Mouse (Mus musculus) liver, postnatal 0 days (tissue): ENCODE measurements at regions not wholly inside any gene's neighbourhood (a gene's known extent, or its start where the extent isn't known, plus 50 kb on each side); places are given as distances from the start of the nearest gene placed in this dataset.

ENCODE experiments used
- ATAC-seq: fragments of 200-750 bp; cut with Nextera tagmentation; 2 replicates; pipeline ENCODE4 v1.8.0; 2017; ENCODE audit warnings: mild to moderate bottlenecking, moderate library complexity
- DNase-seq: peaks from one replicate; pipeline ENCODE4 v3.0.0-alpha.2; 2016
- H3K27ac ChIP-seq: fragments of 300-500 bp; sonication (generic); 2 replicates; pipeline ENCODE4 v1.5.1; 2014; ENCODE audit warnings: antibody characterized with exemption, moderate library complexity, mild to moderate bottlenecking, low read depth
- H3K27me3 ChIP-seq: fragments of 300-500 bp; sonication (generic); 2 replicates; pipeline ENCODE4 v1.6.1; 2014; ENCODE audit warnings: low read length, control low read depth, mixed read lengths; ENCODE audit not compliant: insufficient read depth
- H3K36me3 ChIP-seq: fragments of 300-500 bp; sonication (generic); replicated peaks from 2 replicates; pipeline ENCODE4 v1.6.1; 2014; ENCODE audit warnings: mild to moderate bottlenecking, control low read depth, low read length, moderate library complexity, mixed read lengths; ENCODE audit not compliant: insufficient read depth
- H3K4me1 ChIP-seq: fragments of 300-500 bp; sonication (generic); 2 replicates; pipeline ENCODE4 v1.6.1; 2014; ENCODE audit warnings: antibody characterized with exemption, mild to moderate bottlenecking, control low read depth; ENCODE audit not compliant: insufficient read depth
- H3K4me2 ChIP-seq: fragments of 300-500 bp; sonication (generic); 2 replicates; pipeline ENCODE4 v1.6.1; 2014; ENCODE audit warnings: low read depth, mild to moderate bottlenecking, low read length, moderate library complexity, mixed read lengths
- H3K4me3 ChIP-seq: fragments of 300-500 bp; sonication (generic); 2 replicates; pipeline ENCODE4 v1.5.1; 2014; ENCODE audit warnings: low read depth, low read length
- H3K9ac ChIP-seq: fragments of 300-500 bp; sonication (generic); replicated peaks from 2 replicates; pipeline ENCODE4 v1.6.1; 2014; ENCODE audit warnings: mild to moderate bottlenecking, moderate library complexity
- H3K9me3 ChIP-seq: fragments of 300-500 bp; sonication (generic); 2 replicates; pipeline ENCODE4 v1.6.1; 2016; ENCODE audit warnings: mild to moderate bottlenecking, control low read depth, low read length, mixed read lengths
- CTCF ChIP-seq: sonication (generic); IDR thresholded peaks from 2 replicates; pipeline ENCODE4 v1.5.1; 2016; ENCODE audit warnings: antibody characterized with exemption, low read depth
- EP300 ChIP-seq: IDR thresholded peaks from 2 replicates; pipeline ENCODE4 v1.6.1; 2016; ENCODE audit warnings: antibody characterized with exemption, low read depth, mild to moderate bottlenecking
- WGBS: fragments of 180-500 bp; shearing (Covaris S2); extraction: QIAGEN DNeasy Blood & Tissue Kit; methylation state at CpG from one replicate; pipeline ENCODE4 v1.1.7; 2014; ENCODE audit not compliant: insufficient replicate concordance; 5-methylcytosine and 5-hydroxymethylcytosine counted together

DNA sequence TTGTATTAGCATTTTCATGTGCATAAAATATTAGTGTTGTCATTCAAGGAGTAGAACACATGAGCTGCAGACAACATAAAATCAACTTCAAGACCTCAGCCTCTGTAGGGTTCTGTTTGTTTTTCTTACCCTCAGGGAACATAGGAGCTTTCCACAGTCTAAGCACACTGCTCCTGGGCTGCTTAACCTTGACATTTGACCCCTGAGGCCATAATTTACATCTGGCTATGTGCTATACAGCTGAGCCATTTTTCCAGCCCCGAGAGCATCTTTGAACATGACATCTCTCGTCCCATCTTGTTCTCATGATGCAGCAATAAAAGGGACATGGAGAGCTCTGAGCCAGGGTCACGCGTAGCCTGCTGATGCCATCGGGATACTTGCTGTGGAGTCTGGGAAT, 270.3 kb downstream of the Sox2 start:
- no peak for ATAC-seq
- 79% methylated on average over 5 of the region's 5 CpGs for WGBS
- no peak overlapping the region for H3K4me2 ChIP-seq

DNA sequence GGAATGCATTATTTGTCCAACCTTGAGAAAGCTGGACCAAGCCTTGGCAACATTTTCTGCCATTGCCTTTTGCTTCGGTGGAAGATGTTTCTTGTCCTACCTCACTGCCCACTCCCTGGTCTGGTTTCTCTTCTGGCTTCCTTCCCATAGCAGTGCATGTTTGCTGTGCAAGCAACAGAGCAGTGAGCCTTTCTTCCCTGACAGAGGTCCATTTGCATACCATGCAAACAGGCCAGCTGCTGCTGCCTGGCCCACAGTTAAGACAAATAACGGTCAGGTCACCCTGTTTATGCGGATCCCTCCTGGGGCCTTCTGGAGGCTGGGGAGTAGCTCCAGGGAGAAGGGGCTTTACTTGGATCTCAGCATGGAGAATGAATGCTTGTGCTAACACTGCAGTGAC, 299.7 kb downstream of the Sox2 start:
- DNase-seq (no peak), ATAC-seq (no peak)
- H3K27ac ChIP-seq, result no peak overlapping the region
- no peaks in the 10 kb centered on the region for H3K36me3 ChIP-seq
- H3K4me2 ChIP-seq, result no peak overlapping the region
- WGBS, result 29% methylated on average over 3 of the region's 3 CpGs
- H3K27me3 ChIP-seq, result no peaks in the 10 kb centered on the region
- no peak overlapping the region for H3K9ac ChIP-seq
- no peak overlapping the region for H3K4me3 ChIP-seq
- TF ChIP-seq CTCF, result no peak
- no peak for TF ChIP-seq EP300
- H3K9me3 ChIP-seq, result no peaks in the 10 kb centered on the region
- H3K4me1 ChIP-seq, result no peaks in the 10 kb centered on the region

More for the DNA sequence above, 270.3 kb downstream of the Sox2 start:
- Histone ChIP-seq H3K27me3 (no peaks in the 10 kb centered on the region), H3K36me3 (no peaks in the 10 kb centered on the region), H3K27ac (no peak overlapping the region), H3K4me3 (no peak overlapping the region), H3K4me1 (no peaks in the 10 kb centered on the region), H3K9me3 (no peaks in the 10 kb centered on the region), H3K9ac (no peak overlapping the region)
- no peak for TF ChIP-seq EP300
- no peak for TF ChIP-seq CTCF
- no peak for DNase-seq

DNA sequence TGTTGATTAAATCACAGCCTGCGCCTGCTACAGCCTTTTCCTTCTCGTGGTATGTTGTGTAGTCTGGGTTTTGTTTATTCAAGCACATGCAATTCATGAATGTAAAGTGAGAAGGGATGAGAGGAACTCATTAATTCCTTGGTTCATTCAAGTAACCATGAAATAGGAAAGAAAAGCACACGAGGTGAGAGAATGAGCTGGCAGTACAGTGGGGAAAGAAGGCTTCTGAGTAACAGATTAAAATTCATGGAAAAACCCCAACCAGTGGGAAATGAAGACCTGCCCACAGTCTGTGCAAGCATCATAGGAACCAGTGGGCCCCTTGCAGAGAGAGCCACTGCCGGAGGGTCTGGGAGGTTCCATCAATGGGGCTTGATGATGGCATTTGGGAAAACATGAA, 306.0 kb downstream of the Sox2 start:
- DNase-seq (no peak), ATAC-seq (no peak)
- Histone ChIP-seq H3K9ac (no peak overlapping the region), H3K36me3 (no peaks in the 10 kb centered on the region), H3K27ac (no peak overlapping the region), H3K27me3 (no peaks in the 10 kb centered on the region), H3K4me2 (no peak overlapping the region), H3K9me3 (no peaks in the 10 kb centered on the region), H3K4me1 (no peaks in the 10 kb centered on the region), H3K4me3 (no peak overlapping the region)
- TF ChIP-seq EP300 (no peak), CTCF (no peak)
- 65% methylated on average over 4 of the region's 4 CpGs for WGBS

DNA sequence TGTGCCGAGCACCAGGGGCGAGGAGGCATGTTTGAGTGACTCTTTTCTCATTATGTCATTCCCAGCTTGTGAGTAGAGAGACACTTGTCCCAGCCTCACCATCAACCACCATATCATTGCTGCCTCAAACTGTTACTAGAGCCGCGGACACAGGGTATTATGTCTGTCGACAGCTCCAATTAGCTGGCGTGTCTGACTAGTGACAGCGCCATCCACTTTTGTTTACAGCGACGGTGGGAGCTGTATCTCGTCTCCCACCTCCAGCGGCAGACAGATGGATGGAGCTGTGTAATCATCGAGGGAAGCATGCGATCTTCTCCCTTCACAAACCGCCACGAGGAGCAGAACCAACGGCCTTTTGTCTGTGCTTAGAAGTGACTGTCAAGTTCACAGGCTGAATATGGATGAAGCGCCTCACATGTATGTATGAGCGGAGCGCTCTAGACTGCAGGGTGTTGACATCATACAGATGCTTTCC, 308.9 kb downstream of the Sox2 start:
- DNase-seq, result no peak
- ATAC-seq, result no peak
- H3K4me3 ChIP-seq, result no peak overlapping the region
- H3K27me3 ChIP-seq, result no peaks in the 10 kb centered on the region
- WGBS, result 68% methylated on average over 19 of the region's 19 CpGs
- H3K36me3 ChIP-seq, result no peaks in the 10 kb centered on the region
- TF ChIP-seq CTCF (no peak), EP300 (no peak)
- H3K27ac ChIP-seq, result no peak overlapping the region
- H3K9me3 ChIP-seq, result no peaks in the 10 kb centered on the region
- no peak overlapping the region for H3K4me2 ChIP-seq
- no peak overlapping the region for H3K9ac ChIP-seq
- no peaks in the 10 kb centered on the region for H3K4me1 ChIP-seq

DNA sequence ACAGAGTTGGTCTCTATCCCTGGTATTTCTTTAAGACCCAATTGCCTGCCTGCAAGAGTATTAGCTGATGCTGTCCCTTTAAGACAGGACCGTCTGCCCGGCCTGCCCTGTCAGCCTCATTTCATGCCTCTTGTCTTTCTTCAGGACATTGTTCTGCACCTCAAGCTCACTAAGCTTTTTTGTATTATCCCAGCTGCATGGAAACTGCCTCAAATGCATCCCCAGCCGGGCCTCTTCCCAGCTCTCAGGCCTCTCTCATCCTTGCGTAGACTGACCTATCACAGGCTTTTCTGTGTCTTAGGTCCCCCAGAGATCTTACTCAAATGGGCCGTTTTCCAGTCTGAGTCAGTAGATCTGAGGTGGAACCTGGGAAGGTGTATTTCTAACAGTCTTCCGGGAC, 316.2 kb downstream of the Sox2 start:
- DNase-seq, result no peak
- H3K36me3 ChIP-seq, result no peaks in the 10 kb centered on the region
- H3K4me2 ChIP-seq, result no peak overlapping the region
- H3K4me3 ChIP-seq, result no peak overlapping the region
- 83% methylated on average over 6 of the region's 6 CpGs for whole genome bisulfite sequencing
- no peaks in the 10 kb centered on the region for H3K4me1 ChIP-seq
- no peak overlapping the region for H3K27ac ChIP-seq
- no peak overlapping the region for H3K9ac ChIP-seq
- ATAC-seq, result no peak
- no peaks in the 10 kb centered on the region for H3K9me3 ChIP-seq
- no peaks in the 10 kb centered on the region for H3K27me3 ChIP-seq
- TF ChIP-seq CTCF (no peak), EP300 (no peak)

DNA sequence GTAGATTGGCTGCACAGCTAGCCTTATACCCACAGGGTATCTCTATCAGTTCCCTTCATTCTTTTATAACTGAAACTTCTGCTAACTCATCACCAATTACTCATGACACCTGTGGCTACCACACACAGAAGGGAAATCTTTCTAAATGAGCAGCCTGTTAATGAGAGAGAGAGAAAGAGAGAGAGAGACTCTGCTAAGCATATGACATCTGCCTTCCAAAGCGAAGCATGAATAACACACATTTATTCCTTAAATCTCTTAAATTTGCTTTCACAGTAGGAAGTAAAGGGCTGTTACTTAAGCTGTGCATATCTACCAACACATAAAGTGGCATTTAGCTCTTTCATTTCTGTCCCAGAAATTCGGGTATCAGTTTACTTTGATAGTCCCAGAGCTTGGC, 317.7 kb downstream of the Sox2 start:
- no peak overlapping the region for H3K4me2 ChIP-seq
- no peaks in the 10 kb centered on the region for H3K27me3 ChIP-seq
- DNase-seq (no peak), ATAC-seq (no peak)
- TF ChIP-seq CTCF, result no peak
- no peak for TF ChIP-seq EP300
- H3K27ac ChIP-seq, result no peak overlapping the region
- no peak overlapping the region for H3K9ac ChIP-seq
- H3K36me3 ChIP-seq, result no peaks in the 10 kb centered on the region
- 61% methylated on average over 2 of the region's 2 CpGs for WGBS
- H3K4me1 ChIP-seq, result no peaks in the 10 kb centered on the region
- H3K4me3 ChIP-seq, result no peak overlapping the region
- H3K9me3 ChIP-seq, result no peaks in the 10 kb centered on the region

DNA sequence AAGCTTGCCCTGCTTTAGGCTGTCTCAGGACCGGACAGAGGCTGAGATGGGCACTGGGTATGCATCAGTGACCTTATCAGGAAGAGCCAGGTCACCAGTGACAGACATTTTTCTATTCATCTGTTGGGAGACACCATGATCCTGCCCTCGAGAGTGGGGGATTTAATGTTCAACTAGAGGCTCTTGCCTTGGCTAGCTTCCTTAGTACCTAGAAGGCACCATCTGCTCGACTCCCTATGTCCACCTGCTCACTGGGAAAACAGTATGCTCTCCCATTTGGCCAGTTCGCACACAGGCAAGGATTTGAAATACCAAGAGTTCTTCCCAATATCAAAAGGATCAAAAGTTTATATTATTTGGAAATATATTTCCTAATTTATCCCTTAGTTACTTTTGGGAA, 321.3 kb downstream of the Sox2 start:
- no peaks in the 10 kb centered on the region for H3K9me3 ChIP-seq
- H3K4me3 ChIP-seq, result no peak overlapping the region
- no peak for TF ChIP-seq CTCF
- TF ChIP-seq EP300, result no peak
- no peaks in the 10 kb centered on the region for H3K36me3 ChIP-seq
- H3K9ac ChIP-seq, result no peak overlapping the region
- ATAC-seq (no peak), DNase-seq (no peak)
- no peaks in the 10 kb centered on the region for H3K4me1 ChIP-seq
- no peak overlapping the region for H3K4me2 ChIP-seq
- no peaks in the 10 kb centered on the region for H3K27me3 ChIP-seq
- H3K27ac ChIP-seq, result no peak overlapping the region
- WGBS, result 52% methylated on average over 4 of the region's 4 CpGs
